Mouse (Mus musculus) erythroblast, embryonic 14.5 days (primary cell): Measurements from ENCODE around the gene Adamtsl4. TPM values are rescaled to one million over a fixed set of nuclear protein-coding genes. Genes with fewer than 3 reads are reported as not detected.
"Not testable (repeated sequence)": the region's sequence is repeated elsewhere in the genome, so short reads cannot be mapped to it uniquely, and the experiment has no call there.

Experiments
- H3K27me3 ChIP-seq: 2 replicates; pipeline ENCODE4 v1.6.1; 2012; ENCODE audit warnings: inconsistent platforms; ENCODE audit not compliant: control insufficient read depth
- H3K36me3 ChIP-seq: 2 replicates; pipeline ENCODE4 v1.6.1; 2012; ENCODE audit warnings: mild to moderate bottlenecking, inconsistent platforms; ENCODE audit not compliant: control insufficient read depth
- H3K4me1 ChIP-seq: 2 replicates; pipeline ENCODE4 v1.6.1; 2012; ENCODE audit warnings: inconsistent platforms; ENCODE audit not compliant: control insufficient read depth
- H3K4me3 ChIP-seq: replicated peaks from 2 replicates; pipeline ENCODE3; 2012; ENCODE audit warnings: moderate library complexity, mild to moderate bottlenecking, inconsistent platforms
- H3K9me3 ChIP-seq: 2 replicates; pipeline ENCODE4 v1.6.1; 2012; ENCODE audit warnings: low read length, inconsistent platforms, mixed read lengths; ENCODE audit not compliant: control insufficient read depth
- GATA1 ChIP-seq: IDR thresholded peaks from 2 replicates; pipeline ENCODE4 v1.6.1; 2012; ENCODE audit warnings: low read length, inconsistent platforms, mixed read lengths
- TAL1 ChIP-seq: IDR thresholded peaks from 3 replicates; pipeline ENCODE4 v1.6.1; 2012; ENCODE audit warnings: low read length, inconsistent platforms, mixed read lengths
- polyA plus RNA-seq: library from polyadenylated mRNA; stranded (reverse); fragments of >175 nt; gene quantifications from 2 replicates; pipeline ENCODE4 v1.2.3, GENCODE M21; 2012

The Adamtsl4 gene
- polyA plus RNA-seq, 1 experiment: 0.22 TPM

- H3K4me1 ChIP-seq: peaks cover 12% of the 10 kb centered on the region; the same call in 1 of the 2 replicates
- TF ChIP-seq GATA1 (no peak), TAL1 (no peak)
- no peak overlapping the region for H3K4me3 ChIP-seq
- no peaks in the 10 kb centered on the region for H3K27me3 ChIP-seq
- no peaks in the 10 kb centered on the region for H3K36me3 ChIP-seq
- H3K9me3 ChIP-seq: no peaks in the 10 kb centered on the region
Observed at GRCm38 (mm10) chr3:95693821-95694807, 6.4 kb upstream of the Adamtsl4 start.

GRCm38 (mm10) chr3:95692677-95693076 is 5.0 kb upstream of the Adamtsl4 start:
- no peak overlapping the region for H3K4me3 ChIP-seq
- H3K27me3 ChIP-seq: peaks cover 10% of the 10 kb centered on the region

GRCm38 (mm10) chr3:95690552-95690951 is 2.8 kb upstream of the Adamtsl4 start:
- Histone ChIP-seq H3K27me3 (peaks cover 31% of the 10 kb centered on the region), H3K4me1 (peaks cover 26% of the 10 kb centered on the region)
- H3K4me3 ChIP-seq, H3K9me3 ChIP-seq, H3K36me3 ChIP-seq: not testable (repeated sequence)

More at GRCm38 (mm10) chr3:95692677-95693076, 5.0 kb upstream of the Adamtsl4 start:
- Histone ChIP-seq H3K9me3 (no peaks in the 10 kb centered on the region), H3K4me1 (peaks cover 17% of the 10 kb centered on the region), H3K36me3 (no peaks in the 10 kb centered on the region)
- TF ChIP-seq TAL1: no peak

GRCm38 (mm10) chr3:95689940-95690339 is 2.2 kb upstream of the Adamtsl4 start:
- H3K27me3 ChIP-seq: peaks cover 36% of the 10 kb centered on the region
- no peaks in the 10 kb centered on the region for H3K36me3 ChIP-seq
- H3K4me3 ChIP-seq: no peak overlapping the region
- no peaks in the 10 kb centered on the region for H3K9me3 ChIP-seq
- peaks cover 26% of the 10 kb centered on the region for H3K4me1 ChIP-seq
- TF ChIP-seq TAL1 (no peak), GATA1 (no peak)

GRCm38 (mm10) chr3:95689171-95689915 is 1.6 kb upstream of the Adamtsl4 start:
- TF ChIP-seq GATA1 (no peak), TAL1 (no peak)
- Histone ChIP-seq H3K9me3 (no peaks in the 10 kb centered on the region), H3K4me3 (no peak overlapping the region), H3K36me3 (no peaks in the 10 kb centered on the region), H3K4me1 (peaks cover 28% of the 10 kb centered on the region), H3K27me3 (peaks cover 38% of the 10 kb centered on the region)

- H3K27me3 ChIP-seq: peaks cover 38% of the 10 kb centered on the region
- peaks cover 20% of the 10 kb centered on the region for H3K4me1 ChIP-seq
- no peaks in the 10 kb centered on the region for H3K9me3 ChIP-seq
- peak overlapping the region; percentile 52 for H3K4me3 ChIP-seq
- TF ChIP-seq GATA1 (no peak), TAL1 (no peak)
- H3K36me3 ChIP-seq: no peaks in the 10 kb centered on the region
Observed at GRCm38 (mm10) chr3:95687168-95687523, 571 bp downstream of the Adamtsl4 start.

- H3K27me3 ChIP-seq: peaks cover 42% of the 10 kb centered on the region
- H3K4me3 ChIP-seq: no peak overlapping the region
- no peaks in the 10 kb centered on the region for H3K36me3 ChIP-seq
- H3K9me3 ChIP-seq: no peaks in the 10 kb centered on the region
- TF ChIP-seq TAL1 (no peak), GATA1 (no peak)
- H3K4me1 ChIP-seq: peaks cover 23% of the 10 kb centered on the region
Observed at GRCm38 (mm10) chr3:95686492-95687167, 1.1 kb downstream of the Adamtsl4 start.

- Histone ChIP-seq H3K4me3 (no peak overlapping the region), H3K27me3 (peaks cover 46% of the 10 kb centered on the region), H3K36me3 (no peaks in the 10 kb centered on the region), H3K4me1 (peaks cover 32% of the 10 kb centered on the region), H3K9me3 (no peaks in the 10 kb centered on the region)
- TF ChIP-seq GATA1: no peak
- no peak for TF ChIP-seq TAL1
Observed at GRCm38 (mm10) chr3:95685701-95686100, 2.0 kb downstream of the Adamtsl4 start.

GRCm38 (mm10) chr3:95685301-95685700 is 2.4 kb downstream of the Adamtsl4 start:
- H3K36me3 ChIP-seq: no peaks in the 10 kb centered on the region
- peaks cover 46% of the 10 kb centered on the region for H3K27me3 ChIP-seq
- H3K4me3 ChIP-seq: no peak overlapping the region
- TF ChIP-seq GATA1: no peak
- no peak for TF ChIP-seq TAL1
- no peaks in the 10 kb centered on the region for H3K9me3 ChIP-seq
- peaks cover 35% of the 10 kb centered on the region for H3K4me1 ChIP-seq
